Mouse (Mus musculus): ENCODE measurements at regions not wholly inside any gene's neighbourhood (a gene's known extent, or its start where the extent isn't known, plus 50 kb on each side); places are given as distances from the start of the nearest gene placed in this dataset.

DNA sequence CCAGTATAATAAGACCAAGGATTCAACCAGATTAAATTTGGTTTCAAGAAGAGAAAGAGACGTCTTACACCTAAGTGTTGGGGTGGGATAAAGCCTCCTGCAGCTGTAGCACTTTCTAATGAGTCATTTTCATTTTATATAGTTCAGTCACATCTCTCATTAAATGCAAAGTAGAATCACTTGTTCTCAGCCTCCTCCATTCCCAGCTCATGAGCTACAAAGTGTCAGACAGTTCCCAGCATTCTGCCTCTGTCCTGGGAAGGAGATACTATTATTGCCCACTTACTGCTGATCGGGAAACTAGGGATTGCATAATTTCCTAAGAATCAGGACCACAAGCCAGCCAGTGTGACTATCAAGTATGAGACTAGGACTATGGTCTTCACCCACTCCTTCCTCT is 158.9 kb downstream of the Tph2 start:
- no peak for DNase-seq (ENCODE audit: low spot score in 2 of 2)

DNA sequence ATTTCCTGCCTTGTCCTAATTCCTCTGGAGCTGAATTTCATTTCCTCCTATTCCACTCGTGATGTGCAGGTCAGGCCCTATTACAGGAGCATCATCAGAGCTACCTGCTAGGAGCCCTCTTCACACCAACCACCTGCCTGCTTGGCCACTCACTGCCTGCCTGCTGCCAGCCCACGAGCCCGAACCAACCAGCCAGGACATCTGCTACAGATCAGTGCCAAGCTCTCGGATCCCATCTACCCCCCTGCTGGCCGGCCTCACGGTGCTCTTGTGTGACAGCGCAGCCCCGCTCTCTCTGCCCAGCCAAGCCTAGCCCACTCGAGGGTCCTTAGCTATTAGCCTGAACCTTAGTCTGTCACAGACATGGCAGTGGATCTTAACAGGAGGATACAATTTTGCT is 165.4 kb downstream of the Tph2 start:
- no peak for DNase-seq (ENCODE audit: low spot score in 2 of 2)

DNA sequence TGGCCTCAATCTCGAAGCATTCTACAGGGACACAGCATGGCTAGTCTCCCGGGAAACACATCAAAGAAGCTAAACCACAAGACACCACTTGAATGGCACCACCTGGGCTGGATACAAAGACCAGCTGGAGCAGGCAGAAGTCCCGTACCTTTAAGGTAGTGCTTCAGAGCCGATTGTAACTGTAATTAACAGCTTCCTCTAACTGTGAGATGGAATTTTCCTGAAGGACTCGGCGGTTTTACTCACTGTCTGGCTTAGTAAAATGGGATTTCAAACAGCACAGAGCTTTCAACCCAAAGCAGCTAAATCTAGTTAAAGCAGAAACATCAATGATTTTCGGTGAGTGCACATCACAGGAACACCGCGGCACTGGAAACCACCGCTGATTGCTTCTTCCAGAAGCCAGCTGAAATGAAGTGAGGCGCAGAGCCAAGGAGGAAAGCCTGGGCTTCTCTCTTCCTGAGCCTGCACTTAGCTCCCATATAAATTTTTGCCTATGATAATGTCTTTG is 171.3 kb downstream of the Tph2 start:
- DNase-seq (ENCODE audit: low spot score in 2 of 2): no peak

DNA sequence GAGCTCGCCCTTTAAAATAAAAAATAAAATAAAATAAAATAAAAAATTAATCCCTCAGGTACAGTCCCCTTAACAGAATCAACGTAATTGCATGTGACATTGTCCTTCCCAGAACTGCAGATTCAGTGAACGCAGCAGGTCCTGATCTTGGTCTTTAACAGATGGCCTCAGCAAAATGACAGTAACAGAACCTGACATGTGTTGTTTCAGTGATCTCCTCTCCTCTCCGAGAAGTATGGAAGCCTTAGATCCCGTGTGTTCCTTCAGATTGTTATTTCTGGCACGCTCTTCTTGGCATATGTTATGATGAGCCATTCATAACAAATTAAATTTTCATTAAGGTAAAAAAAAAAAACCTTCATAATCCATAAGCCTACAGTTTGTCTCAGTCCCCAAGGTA is 171.9 kb downstream of the Tph2 start:
- no peak for DNase-seq (ENCODE audit: low spot score in 2 of 2)

DNA sequence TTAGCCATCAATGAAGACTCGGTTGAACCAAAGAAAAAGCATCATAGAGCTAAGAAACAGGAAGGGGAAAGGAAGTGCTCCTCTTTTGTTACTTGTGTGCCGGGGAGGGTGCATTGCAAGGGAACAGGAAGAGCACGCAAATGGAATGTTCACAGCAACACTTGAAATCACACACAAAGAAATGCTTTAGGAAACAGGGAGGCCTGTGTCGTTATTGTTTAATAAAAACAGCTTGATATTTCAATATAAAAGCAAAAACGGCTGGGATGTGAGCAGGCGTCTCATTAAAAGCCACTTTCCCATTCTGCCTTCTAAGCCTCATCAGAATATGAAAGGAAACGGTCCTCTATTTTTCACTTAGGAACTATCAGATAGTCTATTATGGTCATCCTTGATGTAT is 172.5 kb downstream of the Tph2 start:
- DNase-seq (ENCODE audit: low spot score in 2 of 2): no peak

- DNase-seq (ENCODE audit: low spot score in 2 of 2): no peak
Observed at GRCm38 (mm10) chr10:115011911-115012310, 172.9 kb downstream of the Tph2 start.

DNA sequence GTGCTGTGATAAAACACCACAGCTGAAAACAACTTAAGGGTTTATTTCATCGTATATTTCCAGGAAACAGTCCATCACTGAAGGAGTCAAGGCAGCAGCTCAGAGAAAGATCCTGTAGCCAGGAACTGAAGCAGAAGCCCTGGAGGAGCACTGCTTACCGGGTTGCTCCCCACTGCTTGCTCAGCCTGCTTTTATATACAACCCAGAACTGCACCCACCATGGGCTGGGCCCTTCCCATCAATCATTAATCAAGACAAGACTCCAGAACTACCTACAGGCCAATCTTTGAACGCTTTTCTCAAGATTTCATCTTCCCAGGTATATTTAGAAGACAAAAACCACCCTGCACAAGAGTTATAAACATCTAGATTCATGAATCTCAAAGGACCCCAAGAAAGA is 188.4 kb downstream of the Tph2 start:
- no peak for DNase-seq (ENCODE audit: low spot score in 2 of 2)

DNA sequence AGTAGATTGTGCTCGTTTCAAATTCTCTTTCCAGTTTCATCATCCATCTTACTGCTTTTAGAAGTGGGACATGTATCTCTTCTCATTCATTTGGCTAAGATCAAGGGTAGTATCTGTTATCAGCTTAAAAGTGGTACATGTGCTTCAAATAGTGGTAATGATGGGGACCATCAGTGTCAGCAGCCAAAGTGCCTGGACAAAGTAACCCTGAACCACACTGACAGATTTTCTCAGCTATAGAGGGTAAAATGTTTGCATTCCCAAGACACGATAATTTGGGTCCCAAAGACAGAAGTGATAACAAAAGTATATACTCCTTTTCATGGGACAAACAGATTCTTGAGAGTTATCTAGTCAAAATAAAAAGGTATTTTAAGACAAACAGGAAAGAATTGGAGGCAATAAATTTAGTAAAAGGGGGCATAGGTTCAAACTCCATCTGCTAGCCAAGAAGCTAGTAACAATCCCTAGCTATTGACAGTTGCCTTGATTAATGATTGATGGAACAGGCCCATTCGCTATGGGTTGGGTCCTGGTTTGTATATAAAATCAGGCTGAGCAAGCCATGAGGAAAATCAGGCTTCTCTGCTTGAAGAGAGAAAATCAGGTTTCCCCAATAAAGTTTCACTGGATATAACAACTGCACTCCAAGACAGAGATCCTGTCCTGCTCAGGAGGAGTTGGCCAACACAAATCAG is 189.5 kb downstream of the Tph2 start:
- no peak for DNase-seq (ENCODE audit: low spot score in 2 of 2)

GRCm38 (mm10) chr10:114988453-114989226 is 186.5 kb upstream of the Trhde start:
- DNase-seq (ENCODE audit: low spot score in 2 of 2): no peak

DNA sequence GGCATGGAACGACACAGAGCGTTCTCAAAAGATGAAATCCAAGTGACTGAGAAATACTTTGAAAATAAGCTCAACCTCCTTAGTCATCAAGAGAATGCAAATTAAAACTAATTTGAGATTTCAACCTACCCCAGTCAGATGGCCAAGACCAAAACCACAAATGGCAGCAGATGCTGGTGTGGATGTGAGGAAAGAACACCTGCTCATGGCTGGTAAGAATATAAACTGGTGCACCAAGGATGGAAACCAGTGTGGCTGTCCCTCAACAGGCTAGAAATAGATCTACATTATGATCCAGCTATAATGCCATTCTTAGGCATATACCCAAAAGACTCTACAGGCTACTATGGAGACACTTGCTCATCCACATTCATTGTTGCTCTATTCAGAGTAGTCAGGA is 170.3 kb upstream of the Trhde start:
- DNase-seq (ENCODE audit: low spot score in 2 of 2): peak in 1 of 2 experiments; percentile 8

GRCm38 (mm10) chr10:114963656-114964055 is 161.5 kb upstream of the Trhde start:
- DNase-seq (ENCODE audit: low spot score in 2 of 2): no peak

DNA sequence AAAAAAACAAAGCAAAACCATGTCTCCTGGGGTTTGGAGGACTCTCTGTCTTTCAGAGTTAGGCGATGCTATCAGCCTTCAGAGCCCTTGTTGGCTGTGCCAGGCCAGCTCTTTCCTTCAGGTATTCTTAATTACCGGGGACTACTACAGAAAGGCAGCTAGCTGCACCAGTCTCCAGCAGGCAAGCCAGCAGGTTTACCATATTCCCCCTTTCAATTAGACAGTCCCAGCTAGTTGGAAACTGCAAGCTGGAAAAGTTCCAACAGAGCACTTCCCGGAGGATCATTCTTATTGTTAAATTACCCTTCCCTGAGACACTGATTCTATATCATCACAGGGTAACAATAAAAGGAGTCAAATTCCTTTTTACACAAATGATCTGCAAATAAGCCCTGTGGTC is 155.8 kb upstream of the Trhde start:
- no peak for DNase-seq (ENCODE audit: low spot score in 2 of 2)

DNA sequence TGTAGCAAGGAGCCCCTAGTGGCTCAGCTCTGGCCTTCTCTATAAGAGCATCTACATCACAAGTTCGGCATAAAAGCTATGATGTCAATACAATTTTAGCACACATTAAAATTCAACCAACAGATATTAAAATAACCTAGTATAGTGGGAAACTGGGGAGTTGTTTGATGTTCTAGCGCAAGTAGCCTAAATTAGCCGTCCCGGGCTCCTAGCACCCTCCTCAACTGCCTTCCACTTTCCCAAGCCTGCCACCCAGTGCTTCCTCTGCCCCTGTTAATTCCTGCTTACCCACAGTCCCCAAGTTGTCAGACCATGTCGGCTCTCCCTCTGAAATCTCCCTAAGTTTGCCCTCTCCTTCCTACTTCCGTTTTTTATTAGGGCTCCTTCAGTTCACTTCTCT is 154.2 kb upstream of the Trhde start:
- peak in 1 of 2 experiments; percentile 28 for DNase-seq (ENCODE audit: low spot score in 2 of 2)

- no peak for DNase-seq (ENCODE audit: low spot score in 2 of 2)
Observed at GRCm38 (mm10) chr10:114955608-114956007, 153.5 kb upstream of the Trhde start.

- DNase-seq (ENCODE audit: low spot score in 2 of 2): no peak
Observed at GRCm38 (mm10) chr10:114953358-114953757, 151.3 kb upstream of the Trhde start.

GRCm38 (mm10) chr10:114949194-114949593 is 147.1 kb upstream of the Trhde start:
- no peak for DNase-seq (ENCODE audit: low spot score in 2 of 2)

- no peak for DNase-seq (ENCODE audit: low spot score in 2 of 2)
Observed at GRCm38 (mm10) chr10:114924746-114925145, 122.6 kb upstream of the Trhde start.

GRCm38 (mm10) chr10:114913971-114914370 is 111.9 kb upstream of the Trhde start:
- DNase-seq (ENCODE audit: low spot score in 2 of 2): no peak

GRCm38 (mm10) chr10:114891916-114892315 is 89.8 kb upstream of the Trhde start:
- DNase-seq (ENCODE audit: low spot score in 2 of 2): no peak

DNA sequence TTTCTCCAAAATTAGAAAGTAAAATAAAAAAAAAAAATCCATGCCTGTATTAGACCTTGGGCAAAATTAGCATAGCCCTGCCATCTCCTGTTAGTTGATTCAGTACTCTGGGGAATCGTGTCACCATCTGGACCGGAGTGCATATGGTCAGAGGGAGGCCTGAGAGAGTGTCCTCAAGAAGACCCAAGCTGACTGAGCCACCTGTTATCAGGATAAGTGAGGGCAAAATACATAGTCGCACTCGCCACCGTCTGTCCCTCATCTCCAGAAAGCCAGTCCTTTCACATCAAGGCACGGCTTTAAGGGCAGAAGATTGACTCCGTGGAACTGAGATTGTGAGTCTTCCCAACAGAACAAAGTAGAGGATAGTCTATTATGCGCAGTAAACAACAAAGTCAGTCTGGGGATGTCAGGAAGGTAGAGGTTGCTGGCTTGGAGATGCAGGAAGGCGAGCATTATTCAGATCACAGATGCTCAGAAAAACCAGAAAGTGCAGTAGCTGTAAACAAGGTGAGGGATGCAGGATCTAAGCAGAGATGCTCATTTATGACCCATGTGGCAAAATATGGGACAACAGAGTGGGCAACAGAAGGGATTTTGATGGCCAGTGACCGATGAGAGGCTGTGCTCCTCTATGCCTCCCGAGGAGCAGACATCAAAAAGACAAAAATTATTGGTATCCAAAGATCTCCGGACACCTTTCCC is 88.8 kb upstream of the Trhde start:
- DNase-seq (ENCODE audit: low spot score in 2 of 2): no peak

- peak; percentile 20 to 56 for DNase-seq (ENCODE audit: low spot score in 2 of 2)
Observed at GRCm38 (mm10) chr10:114871201-114871600, 69.1 kb upstream of the Trhde start.

- DNase-seq (ENCODE audit: low spot score in 2 of 2): no peak
Observed at GRCm38 (mm10) chr10:114857166-114857565, 55.1 kb upstream of the Trhde start.

DNA sequence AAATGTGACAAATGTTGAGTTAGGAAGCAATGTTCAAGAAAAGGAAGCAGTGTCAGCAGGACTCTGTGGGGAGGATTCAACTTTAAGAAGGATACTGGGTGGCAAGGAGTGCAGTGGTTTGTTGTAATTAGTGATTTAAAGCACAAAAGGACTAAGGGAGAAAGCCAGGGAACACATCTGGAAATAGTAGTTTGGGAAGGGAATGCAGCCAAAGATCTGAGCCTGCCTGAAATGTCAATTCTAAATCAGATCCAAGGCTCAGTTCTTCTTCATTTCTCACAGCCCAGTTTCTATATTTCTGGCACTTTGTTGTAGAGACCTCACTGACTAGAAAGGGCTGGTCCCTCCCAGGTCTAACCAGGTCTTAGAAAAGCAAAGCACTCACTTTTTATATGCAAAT is 50.6 kb upstream of the Trhde start:
- no peak for DNase-seq (ENCODE audit: low spot score in 2 of 2)

Measured in right cerebral cortex, postnatal 36 days (tissue).